Mouse (Mus musculus) thymus, adult 2 months (tissue): Measurements from ENCODE around the gene Il17rd. TPM values are rescaled to one million over a fixed set of nuclear protein-coding genes. Genes with fewer than 3 reads are reported as not detected.
A peak's percentile ranks its signal among the peaks of the same experiment; 100 is the strongest.

Experiments used
- DNase-seq: peaks from one replicate; pipeline ENCODE4 v3.0.0; 2021
- H3K27ac ChIP-seq: fragments of 200-500 bp; 2 replicates; pipeline ENCODE4 v1.5.1; 2012; ENCODE audit warnings: low read length, control low read depth; ENCODE audit not compliant: control insufficient read depth, insufficient read depth
- H3K27me3 ChIP-seq: fragments of 200-500 bp; 2 replicates; pipeline ENCODE4 v1.6.1; 2012; ENCODE audit warnings: mild to moderate bottlenecking, low read length, moderate library complexity, mixed read lengths; ENCODE audit not compliant: control insufficient read depth, insufficient read depth
- H3K36me3 ChIP-seq: fragments of 200-500 bp; 2 replicates; pipeline ENCODE4 v1.6.1; 2012; ENCODE audit warnings: mild to moderate bottlenecking, low read length, moderate library complexity; ENCODE audit not compliant: control insufficient read depth, insufficient read depth
- H3K4me1 ChIP-seq: fragments of 200-500 bp; replicated peaks from 2 replicates; pipeline ENCODE4 v1.6.1; 2012; ENCODE audit warnings: low read length; ENCODE audit not compliant: control insufficient read depth, insufficient read depth
- H3K4me3 ChIP-seq: fragments of 200-500 bp; 2 replicates; pipeline ENCODE4 v1.5.1; 2012; ENCODE audit warnings: mild to moderate bottlenecking, low read length, control low read depth, moderate library complexity; ENCODE audit not compliant: control insufficient read depth, insufficient read depth
- CTCF ChIP-seq: fragments of 200-500 bp; IDR thresholded peaks from 2 replicates; pipeline ENCODE4 v1.5.1; 2012; ENCODE audit warnings: mild to moderate bottlenecking, control low read depth, low read length, moderate library complexity, borderline replicate concordance; ENCODE audit not compliant: control insufficient read depth, poor library complexity, insufficient read depth; ENCODE audit errors: extremely low read depth
- POLR2A ChIP-seq: fragments of 200-500 bp; IDR thresholded peaks from 2 replicates; pipeline ENCODE4 v1.6.1; 2012; ENCODE audit warnings: mild to moderate bottlenecking, low read length, control low read depth, moderate library complexity; ENCODE audit not compliant: control insufficient read depth, poor library complexity, insufficient read depth; ENCODE audit errors: extremely low read depth
- WGBS: fragments of 180-500 bp; shearing (Covaris S2); methylation state at CpG from one replicate; pipeline ENCODE4 v1.1.7; 2018; 5-methylcytosine and 5-hydroxymethylcytosine counted together
- polyA plus RNA-seq: library from polyadenylated mRNA; depleted of rRNA; stranded (reverse); fragments of >200 nt; gene quantifications from 2 replicates; pipeline ENCODE4 v1.2.3, GENCODE M21; 2012

Il17rd gene
- polyA plus RNA-seq, 1 experiment, result 0.63 TPM

DNA sequence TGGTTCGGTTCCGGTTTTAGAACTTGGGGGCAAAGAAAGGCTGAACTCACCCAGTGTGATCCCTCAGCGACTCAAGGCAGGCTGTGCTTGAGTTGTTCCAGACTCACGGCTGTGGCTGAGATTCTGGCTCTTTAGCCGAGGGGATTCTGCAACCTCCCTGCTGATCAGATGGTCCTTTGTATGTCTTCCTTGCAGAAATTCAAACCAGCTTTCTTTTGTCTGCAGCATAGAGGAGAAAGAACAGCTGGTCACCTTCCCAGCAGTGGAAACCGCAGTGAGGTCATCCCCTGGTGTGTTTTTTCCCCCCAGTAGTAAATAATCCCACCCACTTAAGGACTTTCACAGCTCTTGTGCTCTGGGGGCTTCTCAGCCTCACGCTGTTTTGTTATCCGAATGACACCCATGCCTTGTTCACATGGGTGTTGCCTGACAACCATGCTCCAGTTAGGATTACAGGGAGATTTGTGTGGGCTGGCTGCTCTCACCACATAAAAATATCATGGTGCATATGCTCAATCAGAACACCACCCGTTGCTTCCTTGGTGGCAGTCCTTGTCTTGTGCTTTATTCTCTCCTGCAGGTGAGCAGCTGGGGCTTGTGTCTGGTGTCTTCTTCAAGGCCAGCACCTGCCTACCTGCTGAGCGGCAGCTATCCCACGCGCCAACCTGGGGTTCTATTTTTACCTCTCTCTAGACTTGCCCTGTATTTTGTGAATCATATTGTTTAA lies 67.2 kb downstream of the Il17rd start:
- no peak overlapping the region for H3K27ac ChIP-seq
- H3K4me3 ChIP-seq, result no peak overlapping the region
- WGBS, result 93% methylated on average over 12 of the region's 12 CpGs
- DNase-seq, result no peak
- TF ChIP-seq POLR2A (no peak), CTCF (no peak)
- no peaks in the 10 kb centered on the region for H3K4me1 ChIP-seq
- H3K36me3 ChIP-seq, result no peaks in the 10 kb centered on the region
- H3K27me3 ChIP-seq, result no peaks in the 10 kb centered on the region

DNA sequence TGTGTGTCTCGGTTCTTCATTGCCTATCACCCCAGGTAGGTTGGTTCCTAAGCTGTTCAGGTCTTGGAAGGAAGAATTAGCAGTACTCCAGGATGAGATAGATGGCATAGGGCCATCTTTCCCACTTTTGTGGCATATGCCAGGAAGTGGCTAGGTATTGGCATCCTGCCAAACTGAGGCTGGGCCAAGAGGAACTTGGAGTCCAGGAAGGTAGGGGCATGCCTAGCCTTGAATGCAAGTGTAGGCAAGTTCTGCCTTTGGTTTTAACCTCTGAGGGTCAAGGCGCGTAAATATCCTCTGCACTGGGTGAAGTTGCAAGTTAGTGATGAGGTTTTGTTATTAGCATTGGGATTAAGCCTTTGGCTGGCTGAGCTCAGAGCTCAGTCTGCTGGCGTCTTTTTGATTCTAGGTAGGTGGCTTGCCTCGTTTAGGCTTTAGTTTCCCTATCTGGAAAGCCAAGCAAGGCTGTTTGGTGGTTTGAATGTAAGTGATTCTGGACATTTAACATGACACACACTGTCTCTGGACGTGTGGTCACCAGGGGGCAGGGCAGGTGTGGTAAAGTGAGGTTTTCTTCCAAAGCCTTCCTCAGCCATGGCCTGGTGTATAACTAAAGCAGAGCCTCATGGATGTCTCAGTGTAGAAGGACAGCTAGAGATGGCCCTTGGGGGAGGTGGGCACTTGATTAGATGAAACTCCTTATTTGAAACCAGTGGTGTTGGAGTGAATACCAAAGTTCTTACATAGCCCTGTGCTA lies 70.2 kb downstream of the Il17rd start:
- Histone ChIP-seq H3K4me1 (no peaks in the 10 kb centered on the region), H3K27ac (no peak overlapping the region), H3K27me3 (no peaks in the 10 kb centered on the region), H3K36me3 (no peaks in the 10 kb centered on the region), H3K4me3 (no peak overlapping the region)
- TF ChIP-seq POLR2A (no peak), CTCF (no peak)
- 63% methylated on average over 6 of the region's 6 CpGs for WGBS
- no peak for DNase-seq

DNA sequence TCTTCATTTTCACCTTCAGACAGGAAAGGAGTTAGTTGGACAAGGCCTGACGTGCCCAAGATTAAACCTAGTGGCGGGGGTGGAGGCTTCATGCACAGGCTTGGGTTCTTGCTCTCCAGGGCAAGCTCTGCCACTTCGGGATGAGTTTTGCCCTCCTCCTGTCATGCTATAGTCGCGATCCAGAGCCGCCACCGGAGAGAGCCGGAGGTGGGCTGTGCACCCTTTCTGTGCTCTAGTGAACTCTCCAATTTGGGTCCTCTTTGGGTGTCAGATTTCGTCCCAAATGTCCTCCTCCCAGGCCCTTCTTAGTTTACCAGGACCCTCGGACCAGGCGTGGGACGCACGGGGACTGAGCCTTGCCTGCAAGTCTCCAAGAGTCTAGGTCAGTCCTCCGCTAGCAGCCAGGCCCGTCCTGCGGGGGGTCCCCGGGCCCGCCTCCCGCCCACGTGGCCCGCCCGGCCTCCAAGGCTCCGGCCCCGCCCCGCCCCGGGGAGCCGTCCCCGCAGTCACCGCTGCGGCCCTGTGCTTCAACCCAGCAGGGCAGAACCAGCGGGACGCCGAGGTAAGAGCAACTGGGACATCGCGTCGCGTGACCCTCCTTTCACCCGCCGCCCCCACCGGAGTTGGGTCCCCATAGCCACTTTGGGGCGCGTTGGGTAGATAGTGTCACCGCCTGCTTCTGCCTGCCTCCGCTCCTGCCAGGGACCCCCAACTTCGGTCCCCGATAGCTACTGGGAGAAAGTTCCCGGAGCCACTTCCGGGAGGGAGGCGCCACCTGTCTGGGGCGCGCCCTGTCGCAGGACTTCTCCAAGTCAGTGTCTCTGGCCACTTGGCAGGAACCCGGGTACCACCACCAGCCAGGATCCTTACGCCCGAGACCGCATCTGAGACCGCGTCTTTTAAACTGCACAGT lies 75.9 kb downstream of the Il17rd start, which contains the start of gene Arhgef3:
Gene Arhgef3 (plus strand): TSS at position 538 of the 913 bp plus-strand sequence.
- H3K4me3 ChIP-seq, result peak within 1 kb of the TSS; percentile 56
- H3K27ac ChIP-seq, result no peak within 1 kb of the TSS
- WGBS, result 4% methylated on average over 58 of the region's 58 CpGs
- no peak for TF ChIP-seq CTCF
- no peak for TF ChIP-seq POLR2A
- H3K27me3 ChIP-seq, result no peaks in the 10 kb centered on the region; the same call in 1 of the 2 replicates
- H3K4me1 ChIP-seq, result peaks cover 10% of the 10 kb centered on the region
- DNase-seq, result peak; percentile 42
- H3K36me3 ChIP-seq, result no peaks in the 10 kb centered on the region

DNA sequence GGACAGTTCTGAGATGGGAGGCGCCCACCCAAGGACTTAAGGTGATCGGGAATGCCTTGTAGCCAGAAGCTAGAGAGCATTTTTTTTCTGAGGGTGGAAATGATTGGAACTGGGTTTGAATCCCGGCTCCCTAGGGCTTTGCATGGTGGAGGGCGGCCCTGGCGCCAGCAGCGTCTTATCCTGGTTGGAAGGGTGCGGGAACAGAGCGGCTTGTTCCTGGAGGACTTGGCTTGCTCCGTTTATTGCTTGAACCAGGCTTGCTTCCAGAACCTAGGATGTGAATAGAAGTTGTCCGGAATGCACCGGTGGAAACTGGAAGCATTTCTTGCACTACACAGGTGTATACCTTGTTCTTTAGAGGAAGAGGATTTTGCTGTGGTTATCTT lies 76.5 kb downstream of the Il17rd start:
- 37% methylated on average over 11 of the region's 11 CpGs for WGBS
- no peaks in the 10 kb centered on the region for H3K36me3 ChIP-seq
- no peak for TF ChIP-seq POLR2A
- no peak for TF ChIP-seq CTCF
- H3K4me3 ChIP-seq, result peak overlapping the region; percentile 56
- no peak overlapping the region for H3K27ac ChIP-seq
- peaks cover 10% of the 10 kb centered on the region for H3K4me1 ChIP-seq
- no peak for DNase-seq
- H3K27me3 ChIP-seq, result no peaks in the 10 kb centered on the region; the same call in 1 of the 2 replicates

DNA sequence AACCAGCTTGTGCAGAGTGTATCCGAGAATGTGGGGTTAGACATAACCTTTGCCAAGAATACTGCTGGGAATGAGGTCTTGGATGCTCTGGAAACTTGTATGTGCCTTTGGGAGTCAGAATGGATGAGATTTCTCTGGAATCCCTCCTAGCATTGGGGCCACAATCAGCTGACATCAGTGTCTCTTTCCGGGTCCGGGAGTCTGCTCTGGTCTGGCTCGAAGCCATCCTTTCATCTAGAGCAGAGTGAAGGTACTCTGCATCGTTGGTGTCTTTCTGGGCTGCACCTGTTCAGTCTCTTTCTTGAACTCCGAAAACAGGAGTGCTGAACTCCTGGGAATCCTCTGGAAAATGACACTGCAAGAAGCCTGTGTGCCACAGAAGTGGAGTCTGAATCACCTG lies 77.2 kb downstream of the Il17rd start:
- no peak overlapping the region for H3K27ac ChIP-seq
- H3K4me3 ChIP-seq, result no peak overlapping the region
- no peak for TF ChIP-seq POLR2A
- TF ChIP-seq CTCF, result no peak
- DNase-seq, result no peak
- H3K4me1 ChIP-seq, result peaks cover 10% of the 10 kb centered on the region
- no peaks in the 10 kb centered on the region for H3K36me3 ChIP-seq
- 73% methylated on average over 6 of the region's 6 CpGs for WGBS
- no peaks in the 10 kb centered on the region; the same call in 1 of the 2 replicates for H3K27me3 ChIP-seq

DNA sequence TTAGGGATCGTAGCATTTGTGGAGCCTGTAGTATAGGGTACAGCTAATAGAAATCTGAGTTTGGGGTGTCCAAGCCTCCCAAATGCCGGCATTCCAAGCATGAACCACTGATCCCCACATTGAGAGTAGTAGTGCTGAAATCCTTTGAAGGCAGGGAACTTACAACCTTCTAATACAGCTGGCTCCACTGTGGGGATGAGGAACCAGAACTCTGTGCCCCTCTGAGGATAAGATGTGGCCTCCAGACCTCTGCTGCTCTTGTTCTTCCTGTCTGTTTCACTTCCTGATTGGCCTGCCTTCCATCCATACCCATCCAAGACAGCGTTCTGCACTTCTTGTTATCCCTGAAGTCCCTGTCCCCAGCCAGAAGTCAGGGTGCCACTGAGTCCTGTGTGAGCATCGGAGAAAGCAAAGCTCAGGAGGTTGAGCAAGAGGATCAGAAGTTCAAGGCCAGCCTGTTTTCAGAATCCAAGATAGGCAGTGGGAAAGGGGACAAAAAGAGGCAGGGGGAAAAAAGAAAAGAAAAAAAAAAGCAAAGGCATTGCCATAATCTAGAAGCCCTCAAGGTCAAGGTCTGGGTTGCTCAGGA lies 77.9 kb downstream of the Il17rd start:
- H3K27me3 ChIP-seq, result no peaks in the 10 kb centered on the region; the same call in 1 of the 2 replicates
- WGBS, result 77% methylated on average over 4 of the region's 4 CpGs
- no peak for TF ChIP-seq CTCF
- TF ChIP-seq POLR2A, result no peak

More for the DNA sequence above, 77.9 kb downstream of the Il17rd start:
- Histone ChIP-seq H3K36me3 (no peaks in the 10 kb centered on the region), H3K4me1 (peaks cover 10% of the 10 kb centered on the region), H3K4me3 (no peak overlapping the region), H3K27ac (no peak overlapping the region)
- no peak for DNase-seq
